8 mouse cellular contexts compared by ENCODE assay signal in the genomic region with DNA sequence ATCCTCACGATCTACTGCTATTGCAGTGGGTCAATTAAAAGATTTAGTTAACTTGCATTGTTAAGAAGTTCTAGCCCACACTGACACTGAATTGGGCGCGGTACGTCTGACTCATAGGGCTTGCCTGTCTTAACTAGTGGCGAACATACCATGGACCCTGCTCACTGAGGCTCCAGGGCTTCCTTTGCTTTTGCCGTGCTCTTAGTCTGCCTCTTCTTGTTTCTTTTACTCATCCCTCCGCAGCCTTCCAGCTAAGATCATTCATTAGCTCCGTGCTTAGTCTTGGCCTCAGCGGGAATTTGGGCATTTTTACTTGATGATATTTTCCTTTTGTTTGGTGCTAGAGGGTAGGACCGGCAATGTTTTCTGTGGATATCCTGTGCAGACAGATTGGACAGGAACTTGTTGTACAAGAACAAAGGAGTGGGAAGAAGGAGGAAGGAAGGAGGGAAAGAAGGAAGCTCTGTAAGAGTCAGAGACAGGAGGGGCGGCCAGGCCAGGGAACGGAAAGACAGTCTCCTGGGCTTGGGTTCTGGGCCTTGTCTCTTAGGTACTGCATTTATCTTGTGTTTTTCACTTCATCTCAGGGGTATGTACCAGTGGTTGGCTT. TPM values are rescaled to one million over a fixed set of nuclear protein-coding genes. Genes with fewer than 3 reads are reported as not detected.
A peak's percentile ranks its signal among the peaks of the same experiment; 100 is the strongest.
DNase-seq lines count a peak whose midpoint lies in the region; ATAC-seq and TF ChIP-seq lines count a peak whose summit lies in the region.

No protein-coding gene starts in this region.

- no peaks in the 10 kb centered on the region for H3K36me3 ChIP-seq in hindbrain, postnatal 0 days (ENCODE audit: insufficient read depth, low read length)
- no peaks in the 10 kb centered on the region for H3K36me3 ChIP-seq in hindbrain, embryonic 16.5 days (ENCODE audit: control insufficient read depth, insufficient read depth, low read length)
- H3K36me3 ChIP-seq in liver, postnatal 0 days (replicated peaks; ENCODE audit: insufficient read depth, low read length): peaks cover under 1% of the 10 kb centered on the region; the same call in 1 of the 2 replicates

- ATAC-seq in hindbrain, postnatal 0 days: no peak
- ATAC-seq in hindbrain, embryonic 16.5 days: no peak
- 0 out of 2 replicates have a peak, but pooled peaks have one; percentile 45 for ATAC-seq in erythroid progenitor cell, adult 5-6 weeks (replicated peaks; ENCODE audit: low FRiP score, poor library complexity, severe bottlenecking)
- no peak for ATAC-seq in liver, postnatal 0 days

- no peak overlapping the region for H3K4me3 ChIP-seq in hindbrain, postnatal 0 days (ENCODE audit: low read length)
- H3K4me3 ChIP-seq in hindbrain, embryonic 16.5 days (ENCODE audit: low read length): no peak overlapping the region
- peak overlapping the region; percentile 15; the same call in 1 of the 2 replicates for H3K4me3 ChIP-seq in liver, postnatal 0 days (ENCODE audit: low read depth, low read length)

- no peaks in the 10 kb centered on the region for H3K27me3 ChIP-seq in hindbrain, postnatal 0 days (ENCODE audit: insufficient read depth, low read length)
- no peaks in the 10 kb centered on the region for H3K27me3 ChIP-seq in hindbrain, embryonic 16.5 days (replicated peaks; ENCODE audit: control insufficient read depth, insufficient read depth, low read length)
- no peaks in the 10 kb centered on the region for H3K27me3 ChIP-seq in liver, postnatal 0 days (ENCODE audit: insufficient read depth, low read length)

- no peaks in the 10 kb centered on the region for H3K9me3 ChIP-seq in hindbrain, postnatal 0 days (ENCODE audit: low read length)
- no peaks in the 10 kb centered on the region for H3K9me3 ChIP-seq in hindbrain, embryonic 16.5 days (ENCODE audit: control insufficient read depth, low read length)
- no peaks in the 10 kb centered on the region for H3K9me3 ChIP-seq in liver, postnatal 0 days (ENCODE audit: low read length)

- peaks cover 11% of the 10 kb centered on the region; the same call in 1 of the 2 replicates for H3K4me1 ChIP-seq in hindbrain, postnatal 0 days (ENCODE audit: insufficient read depth, low read length)
- peaks cover 19% of the 10 kb centered on the region for H3K4me1 ChIP-seq in hindbrain, embryonic 16.5 days (ENCODE audit: control insufficient read depth, insufficient read depth, low read depth, low read length)
- peaks cover 44% of the 10 kb centered on the region for H3K4me1 ChIP-seq in liver, postnatal 0 days (ENCODE audit: insufficient read depth)

- no peak for TF ChIP-seq EP300 in liver, postnatal 0 days (IDR thresholded peaks at IDR 0.05; ENCODE audit: low read depth)

- no peak overlapping the region for H3K9ac ChIP-seq in hindbrain, postnatal 0 days (replicated peaks; ENCODE audit: low read length)
- H3K9ac ChIP-seq in hindbrain, embryonic 16.5 days (ENCODE audit: low read depth, low read length): no peak overlapping the region
- H3K9ac ChIP-seq in liver, postnatal 0 days (replicated peaks): peak overlapping the region; percentile 52

- 0 out of 2 replicates have a peak overlapping the region, but pooled peaks have one; percentile 3 for H3K27ac ChIP-seq in hindbrain, postnatal 0 days
- no peak overlapping the region for H3K27ac ChIP-seq in hindbrain, embryonic 16.5 days (ENCODE audit: low read depth, low read length)
- H3K27ac ChIP-seq in liver, postnatal 0 days (ENCODE audit: low read depth): peak overlapping the region; percentile 62

- H3K4me2 ChIP-seq in hindbrain, postnatal 0 days (ENCODE audit: low read depth, low read length): no peak overlapping the region
- no peak overlapping the region for H3K4me2 ChIP-seq in hindbrain, embryonic 16.5 days (ENCODE audit: low read length)
- peak overlapping the region; percentile 66 for H3K4me2 ChIP-seq in liver, postnatal 0 days (ENCODE audit: low read depth, low read length)

- 53% methylated on average over 12 of the region's 12 CpGs for WGBS in hindbrain, postnatal 0 days
- 41% methylated on average over 12 of the region's 12 CpGs for WGBS in hindbrain, embryonic 16.5 days
- WGBS in liver, postnatal 0 days (ENCODE audit: insufficient replicate concordance): 16% methylated on average over 12 of the region's 12 CpGs

- no peak for DNase-seq in hindbrain, postnatal 0 days (ENCODE audit: low spot score)
- peak; percentile 19 for DNase-seq in CD4-positive helper T cell, adult 2 months (ENCODE audit: low read depth, low spot score)
- no peak for DNase-seq in liver, postnatal 0 days
- DNase-seq in ovary, postnatal 10 days (ENCODE audit: low spot score): no peak
- no peak for DNase-seq in left cerebral cortex, adult 9 months (ENCODE audit: low spot score in 2 of 2)
- DNase-seq in layer of hippocampus, adult 11-12 months (ENCODE audit: low spot score): no peak

- no peak for TF ChIP-seq CTCF in hindbrain, postnatal 0 days (IDR thresholded peaks at IDR 0.05; ENCODE audit: low read depth)
- TF ChIP-seq CTCF in liver, postnatal 0 days (IDR thresholded peaks at IDR 0.05; ENCODE audit: low read depth): no peak

RNA-seq across cellular contexts. Expression of gene Tor3a, which starts 57.1 kb away (rescaled TPM):
- total RNA-seq in hindbrain, postnatal 0 days (2014; rRNA removed): 2.4 and 5.6 TPM in 2 replicates
- polyA plus RNA-seq in hindbrain, postnatal 0 days (2015; fragmentation: Nextera tagmentation; extraction: Ambion mirVana): 3.0 and 4.3 TPM in 2 replicates
- polyA plus RNA-seq in hindbrain, embryonic 16.5 days (2015; fragmentation: Nextera tagmentation; extraction: Ambion mirVana): 4.8 and 5.2 TPM in 2 replicates
- 3.2 and 5.4 TPM in 2 replicates for total RNA-seq in erythroid progenitor cell, adult 5-6 weeks (2015; ENCODE audit: low replicate concordance)
- 4.1 and 10.4 TPM in 2 replicates for total RNA-seq in erythroid progenitor cell, adult 5-6 weeks (2017; ENCODE audit: low replicate concordance)
- 12.4 and 19.4 TPM in 2 replicates for polyA plus RNA-seq in liver, postnatal 0 days (2015; fragmentation: Nextera tagmentation; extraction: Ambion mirVana)

RNA-seq across cellular contexts. Expression of gene Abl2, which starts 58.5 kb away (rescaled TPM):
- 27.1 and 32.9 TPM in 2 replicates for total RNA-seq in hindbrain, postnatal 0 days (2014; rRNA removed)
- polyA plus RNA-seq in hindbrain, postnatal 0 days (2015; fragmentation: Nextera tagmentation; extraction: Ambion mirVana): 4.4 and 4.5 TPM in 2 replicates
- polyA plus RNA-seq in hindbrain, embryonic 16.5 days (2015; fragmentation: Nextera tagmentation; extraction: Ambion mirVana): 5.3 and 6.1 TPM in 2 replicates
- total RNA-seq in erythroid progenitor cell, adult 5-6 weeks (2015; ENCODE audit: low replicate concordance): 4.0 and 5.4 TPM in 2 replicates
- total RNA-seq in erythroid progenitor cell, adult 5-6 weeks (2017; ENCODE audit: low replicate concordance): 1.3 and 1.7 TPM in 2 replicates
- polyA plus RNA-seq in liver, postnatal 0 days (2015; fragmentation: Nextera tagmentation; extraction: Ambion mirVana): 0.88 and 0.89 TPM in 2 replicates
